Mouse (Mus musculus) embryonic fibroblast, embryonic 13.5 days (primary cell): ENCODE results near the gene Resp18. TPM values are rescaled to one million over a fixed set of nuclear protein-coding genes. Genes with fewer than 3 reads are reported as not detected.
"Not testable (repeated sequence)": the region's sequence is repeated elsewhere in the genome, so short reads cannot be mapped to it uniquely, and the experiment has no call there.

ENCODE experiments used
- H3K27ac ChIP-seq: 2 replicates; pipeline ENCODE4 v1.5.1; 2012; ENCODE audit warnings: low read length, control low read depth, inconsistent platforms; ENCODE audit not compliant: insufficient read depth
- H3K4me1 ChIP-seq: 2 replicates; pipeline ENCODE4 v1.6.1; 2011; ENCODE audit warnings: low read length; ENCODE audit not compliant: control insufficient read depth, insufficient read depth
- H3K4me3 ChIP-seq: 2 replicates; pipeline ENCODE4 v1.5.1; 2011; ENCODE audit warnings: mild to moderate bottlenecking, control low read depth, low read length; ENCODE audit not compliant: insufficient read depth
- CTCF ChIP-seq: IDR thresholded peaks from 2 replicates; pipeline ENCODE4 v1.5.1; 2011; ENCODE audit warnings: mild to moderate bottlenecking, control low read depth, low read length, moderate library complexity, borderline replicate concordance; ENCODE audit not compliant: insufficient read depth
- POLR2A ChIP-seq: IDR thresholded peaks from 2 replicates; pipeline ENCODE4 v1.6.1; 2011; ENCODE audit warnings: low read depth, mild to moderate bottlenecking, control low read depth, low read length, moderate library complexity
- polyA plus RNA-seq: library from polyadenylated mRNA; stranded (reverse); fragments of >200 nt; gene quantifications from 2 replicates; pipeline ENCODE4 v1.2.4, GENCODE M21; 2011; ENCODE audit warnings: low read depth; ENCODE audit not compliant: missing spikeins, insufficient read length

The Resp18 gene
- polyA plus RNA-seq, 1 experiment: not detected

DNA sequence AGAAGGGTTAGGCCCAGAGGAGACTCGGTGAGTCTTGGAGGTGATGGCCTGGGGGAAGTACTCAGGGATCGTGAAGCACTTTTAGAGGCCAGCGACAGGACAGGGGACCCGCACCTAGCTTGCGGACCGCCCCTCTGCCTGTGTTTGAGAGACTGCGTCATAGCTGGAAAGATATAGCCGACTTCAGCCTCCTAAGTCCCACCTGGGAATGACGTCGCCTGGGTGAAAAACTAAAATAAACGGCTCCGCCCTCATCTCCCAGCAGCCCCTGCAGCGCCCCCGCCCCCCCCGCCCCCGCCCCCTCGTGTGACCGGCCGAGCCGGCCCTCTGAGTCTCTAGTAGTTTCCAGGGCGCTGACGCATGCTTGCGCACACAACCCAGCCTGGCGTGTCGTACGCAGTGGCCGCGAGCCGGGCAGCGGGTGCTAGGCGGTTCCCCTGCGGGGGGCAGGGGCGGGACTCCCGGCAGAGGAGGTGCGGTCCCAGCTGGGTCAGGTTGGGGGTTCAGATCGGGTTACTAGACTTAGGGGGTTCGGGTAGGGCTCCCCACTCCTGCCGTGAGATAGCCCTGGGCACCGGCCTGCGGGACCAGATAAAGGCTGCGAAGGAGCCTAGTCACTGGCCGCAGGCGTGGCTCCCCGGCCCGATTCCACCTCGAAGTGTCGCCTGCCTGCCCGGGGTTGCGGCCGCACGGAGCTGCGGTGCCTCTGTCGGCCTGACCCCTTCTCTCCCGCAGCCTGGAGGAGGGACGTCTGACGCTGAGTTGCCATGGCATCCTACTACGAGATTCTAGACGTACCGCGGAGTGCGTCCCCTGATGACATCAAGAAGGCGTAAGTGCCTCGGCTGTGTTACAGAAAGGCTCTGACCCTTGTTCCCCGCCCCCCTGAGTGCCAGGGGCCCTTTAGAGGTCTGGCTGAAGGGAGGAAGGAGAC is 41.8 kb downstream of the Resp18 start, which contains the start of gene Dnajb2:
Dnajb2 (plus strand) TSS at position 290 of the 934 bp plus-strand sequence.
- Histone ChIP-seq H3K4me1 (peaks cover 2% of the 10 kb centered on the region; the same call in 1 of the 2 replicates), H3K27ac (peak within 1 kb of the TSS; percentile 69), H3K4me3 (peak within 1 kb of the TSS; percentile 68)
- TF ChIP-seq CTCF (no peak), POLR2A (peak; percentile 69)

DNA sequence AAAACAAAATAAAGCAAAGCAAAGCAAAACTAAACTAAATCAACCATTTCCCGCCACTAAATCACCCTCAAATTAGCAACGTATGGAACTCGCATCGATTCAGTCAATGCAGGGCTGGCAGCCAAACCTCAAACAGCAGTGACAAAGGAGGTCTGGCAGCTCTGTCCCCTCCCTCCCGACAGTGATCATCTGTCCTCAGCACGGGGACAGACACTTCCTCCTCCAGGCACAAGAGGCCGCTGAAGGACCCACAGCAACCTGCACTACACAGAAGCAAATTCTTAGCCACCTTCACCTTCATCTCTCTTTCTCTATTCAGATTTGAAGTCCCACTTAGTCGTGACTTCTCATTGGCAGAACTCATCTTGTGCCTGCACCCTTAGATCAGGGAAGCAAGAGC is 43.6 kb downstream of the Resp18 start:
- Histone ChIP-seq H3K27ac (no peak overlapping the region), H3K4me1 (peaks cover 2% of the 10 kb centered on the region), H3K4me3 (no peak overlapping the region)
- no peak for TF ChIP-seq CTCF
- TF ChIP-seq POLR2A: no peak

DNA sequence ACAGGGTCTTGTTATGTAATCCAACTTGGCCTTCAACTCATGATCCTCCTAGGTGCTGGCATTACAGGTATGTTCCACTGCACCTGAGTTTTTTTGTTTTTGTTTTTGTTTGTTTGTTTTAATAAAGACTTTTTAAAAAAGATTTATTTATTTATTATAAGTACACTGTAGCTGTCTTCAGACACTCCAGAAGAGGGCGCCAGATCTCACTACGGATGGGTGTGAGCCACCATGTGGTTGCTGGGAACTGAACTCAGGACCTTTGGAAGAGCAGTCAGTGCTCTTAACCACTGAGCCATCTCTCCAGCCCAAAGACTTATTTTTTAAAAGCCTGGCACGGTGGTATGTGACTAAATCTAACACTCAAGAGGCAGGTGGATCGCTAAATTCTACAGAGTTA is 45.7 kb downstream of the Resp18 start:
- H3K4me1 ChIP-seq, H3K27ac ChIP-seq, H3K4me3 ChIP-seq: not testable (repeated sequence)

DNA sequence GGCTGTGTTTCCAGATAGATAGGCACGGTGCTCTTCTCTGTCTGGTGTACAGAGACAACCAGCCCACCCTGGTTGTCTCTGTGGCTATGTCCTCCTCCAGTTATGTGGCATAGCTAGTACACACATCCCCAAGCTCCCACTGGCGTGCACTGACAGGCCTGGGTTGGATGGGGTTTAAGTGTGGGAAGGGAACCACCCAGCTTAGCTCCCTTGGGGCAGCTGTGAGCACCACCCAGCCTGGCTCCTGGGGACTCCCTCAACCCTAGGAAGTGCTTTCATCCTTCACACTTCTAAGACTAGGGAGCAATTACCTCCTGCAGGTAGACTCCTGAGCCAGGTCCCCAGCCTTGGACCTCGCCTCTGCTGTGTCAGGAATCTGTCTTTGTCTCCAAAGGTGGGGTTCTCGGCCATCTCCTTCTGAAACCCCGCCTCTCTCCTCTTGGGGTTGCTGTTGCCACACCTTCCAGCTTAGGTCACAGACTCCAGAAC is 46.5 kb downstream of the Resp18 start, which contains the start of gene A630095N17Rik:
A630095N17Rik (minus strand) TSS at position 439 of the 489 bp plus-strand sequence.
- H3K4me1 ChIP-seq: peaks cover 2% of the 10 kb centered on the region; the same call in 1 of the 2 replicates

DNA sequence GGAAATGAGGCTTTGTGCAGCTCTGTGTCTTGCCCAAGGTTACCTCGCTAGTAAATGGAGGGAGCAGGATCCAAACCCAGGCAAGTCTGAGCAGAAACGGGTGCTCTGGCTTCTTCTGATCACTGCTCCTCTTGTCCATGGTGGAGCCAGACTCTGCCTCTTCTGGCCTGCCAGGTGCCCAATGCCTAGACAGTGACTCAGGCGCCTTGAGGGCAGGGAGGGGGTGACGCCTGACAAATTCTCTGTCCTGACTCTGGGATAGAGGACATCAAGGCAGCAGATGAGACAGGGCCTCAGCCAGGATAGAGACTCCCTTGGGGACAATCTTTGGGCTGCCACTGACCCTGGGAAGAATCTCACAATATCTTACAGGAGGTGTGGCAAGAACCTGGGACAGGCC is 47.0 kb downstream of the Resp18 start:
- no peak overlapping the region for H3K27ac ChIP-seq
- no peak overlapping the region for H3K4me3 ChIP-seq
- TF ChIP-seq POLR2A (no peak), CTCF (no peak)
- peaks cover 2% of the 10 kb centered on the region; the same call in 1 of the 2 replicates for H3K4me1 ChIP-seq

More for the DNA sequence above, 46.5 kb downstream of the Resp18 start, which contains the start of gene A630095N17Rik:
- Histone ChIP-seq H3K4me3 (no peak within 1 kb of the TSS), H3K27ac (no peak within 1 kb of the TSS)
- TF ChIP-seq POLR2A (no peak), CTCF (no peak)

- no peak for TF ChIP-seq CTCF
- TF ChIP-seq POLR2A: no peak
- H3K4me1 ChIP-seq: peaks cover 2% of the 10 kb centered on the region; the same call in 1 of the 2 replicates
- H3K4me3 ChIP-seq: no peak overlapping the region
- H3K27ac ChIP-seq: no peak overlapping the region
Observed at GRCm38 (mm10) chr1:75230335-75230994, 47.8 kb downstream of the Resp18 start.

GRCm38 (mm10) chr1:75229158-75229557 is 49.1 kb downstream of the Resp18 start:
- TF ChIP-seq POLR2A (no peak), CTCF (no peak)
- Histone ChIP-seq H3K27ac (no peak overlapping the region), H3K4me3 (no peak overlapping the region), H3K4me1 (no peaks in the 10 kb centered on the region; the same call in 1 of the 2 replicates)

DNA sequence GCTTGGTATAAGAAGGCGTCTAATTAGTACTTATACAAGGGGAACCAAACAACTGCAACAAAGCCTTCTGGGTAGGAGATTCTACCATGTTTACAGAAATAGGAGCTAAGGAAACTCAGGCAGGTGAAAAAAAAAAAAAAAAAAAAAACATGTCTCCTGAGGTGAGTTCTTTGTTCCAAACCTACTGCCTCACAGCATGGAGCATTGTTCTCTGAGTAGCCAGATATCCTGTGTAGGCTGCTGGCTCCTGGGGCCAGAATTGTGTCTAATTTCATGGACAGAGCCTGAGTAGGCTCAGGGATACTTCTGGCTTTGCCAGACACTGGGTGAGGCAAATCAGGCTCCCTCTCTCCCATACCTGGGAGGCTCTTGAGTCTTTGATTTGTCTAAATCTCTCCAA is 50.6 kb downstream of the Resp18 start:
- Histone ChIP-seq H3K4me1 (no peaks in the 10 kb centered on the region; the same call in 1 of the 2 replicates), H3K4me3 (no peak overlapping the region), H3K27ac (no peak overlapping the region)
- no peak for TF ChIP-seq POLR2A
- TF ChIP-seq CTCF: no peak

GRCm38 (mm10) chr1:75226138-75226537 is 52.1 kb downstream of the Resp18 start:
- Histone ChIP-seq H3K4me1 (peaks cover 4% of the 10 kb centered on the region; the same call in 1 of the 2 replicates), H3K27ac (no peak overlapping the region), H3K4me3 (no peak overlapping the region)
- TF ChIP-seq CTCF (no peak), POLR2A (no peak)

- Histone ChIP-seq H3K4me1 (peaks cover 4% of the 10 kb centered on the region; the same call in 1 of the 2 replicates), H3K4me3 (no peak overlapping the region), H3K27ac (no peak overlapping the region)
- TF ChIP-seq CTCF (no peak), POLR2A (no peak)
Observed at GRCm38 (mm10) chr1:75225473-75225872, 52.7 kb downstream of the Resp18 start.
